Mouse (Mus musculus): ENCODE data around the gene Usp10. TPM values are rescaled to one million over a fixed set of nuclear protein-coding genes. Genes with fewer than 3 reads are reported as not detected.

The Usp10 gene
- total and polyA plus RNA-seq, 3 experiments = 80.0 to 161 (median 152) TPM

DNA sequence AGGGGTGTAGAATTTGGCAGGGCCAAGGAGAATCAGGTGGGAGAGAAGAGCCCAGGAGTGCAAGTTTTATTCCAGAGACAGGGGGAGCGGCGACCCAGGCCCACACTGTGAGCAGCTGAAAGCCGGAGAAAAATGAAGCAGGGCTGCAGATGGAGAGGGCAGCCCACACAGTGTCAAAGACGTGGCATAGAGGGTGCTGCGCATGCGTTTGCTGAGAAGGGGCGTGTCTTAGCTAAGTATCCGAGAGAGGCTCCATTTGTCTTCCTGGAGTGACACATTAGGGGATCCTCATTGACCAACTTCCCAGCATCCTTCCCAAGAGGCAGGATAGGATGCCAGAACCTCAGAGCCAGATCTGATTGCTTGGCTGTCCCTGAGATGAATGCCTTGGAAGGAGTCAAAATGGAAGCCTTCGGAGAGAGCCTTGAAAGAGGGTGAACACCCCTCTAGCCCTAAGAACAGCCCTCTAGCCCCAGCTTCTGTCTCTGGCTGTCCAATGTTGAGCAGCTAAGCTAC lies 96.5 kb downstream of the Usp10 start:
- peaks cover 81% of the 10 kb centered on the region for H3K27me3 ChIP-seq (replicated peaks)
- no peaks in the 10 kb centered on the region for H3K36me3 ChIP-seq (replicated peaks in 1 of 2; ENCODE audit: control insufficient read depth in 1 of 2, insufficient read depth in 1 of 2, low read length in 1 of 2)
- no peak for DNase-seq (ENCODE audit: extremely low read depth)
- no peaks in the 10 kb centered on the region for H3K9me3 ChIP-seq (replicated peaks; ENCODE audit: low read length)
- dilution Hi-C loops (cut with MboI; ENCODE audit: extremely low pct_ligation_motif_present, extremely low pct_unique_long_range_greater_than_20kb, low sequenced_read_pairs) = no loop called here
- in situ Hi-C loops (cut with MboI; ENCODE audit: low pct_ligation_motif_present, low pct_unique_long_range_greater_than_20kb, low sequenced_read_pairs) = no loop called here
- H3K4me2 ChIP-seq (ENCODE audit: insufficient read depth, low read depth, poor library complexity, severe bottlenecking) = no peak overlapping the region
- no peak overlapping the region for H3K4me3 ChIP-seq (replicated peaks in 1 of 3; ENCODE audit: low read depth in 2 of 3, low read length in 2 of 3, poor library complexity in 1 of 3)
- no peaks in the 10 kb centered on the region for H3K79me2 ChIP-seq (replicated peaks; ENCODE audit: control insufficient read depth, extremely low read depth, insufficient read depth, poor library complexity, severe bottlenecking)
- TF ChIP-seq CTCF (conservative IDR thresholded peaks at IDR 0.05 in 1 of 2, IDR thresholded peaks at IDR 0.05 in 1 of 2; ENCODE audit: low read depth in 2 of 2, low read length in 2 of 2) = no peak
- no peak for TF ChIP-seq ZMIZ1 (IDR thresholded peaks at IDR 0.05; ENCODE audit: low read depth, low read length)
- no peak for TF ChIP-seq JUND (conservative IDR thresholded peaks at IDR 0.05; ENCODE audit: low read depth, low read length)
- no peak for TF ChIP-seq ETS1 (conservative IDR thresholded peaks at IDR 0.05; ENCODE audit: low read depth, low read length)
- TF ChIP-seq IRF4 (IDR thresholded peaks at IDR 0.05; ENCODE audit: low read depth, low read length) = no peak
- no peak for TF ChIP-seq BHLHE40 (IDR thresholded peaks at IDR 0.05; ENCODE audit: low read depth, low read length)
- TF ChIP-seq NRF1 (IDR thresholded peaks at IDR 0.05; ENCODE audit: low read depth, low read length) = peak; percentile 76
- no peaks in the 10 kb centered on the region for H3K4me1 ChIP-seq (ENCODE audit: control insufficient read depth in 1 of 2, insufficient read depth in 2 of 2)
- H3K27ac ChIP-seq (ENCODE audit: insufficient read depth, low read depth) = no peak overlapping the region
- no peak overlapping the region for H3K9ac ChIP-seq (ENCODE audit: insufficient read depth, low read depth)

Other genes starting within 250 kb of the Usp10 start
- not detected in 2 replicates for gene Wfdc1, start 244.0 kb upstream of the Usp10 start, total RNA-seq (2012; rRNA removed)
- not detected in 2 replicates for gene Wfdc1, start 244.0 kb upstream of the Usp10 start, total RNA-seq (2014; rRNA removed)
- gene Wfdc1, start 244.0 kb upstream of the Usp10 start, polyA plus RNA-seq (2012; ENCODE audit: insufficient read length, low read depth) = not detected in 2 replicates
- gene Atp2c2, start 210.4 kb upstream of the Usp10 start, total RNA-seq (2012; rRNA removed) = not detected in 2 replicates
- not detected in 2 replicates for gene Atp2c2, start 210.4 kb upstream of the Usp10 start, total RNA-seq (2014; rRNA removed)
- gene Atp2c2, start 210.4 kb upstream of the Usp10 start, polyA plus RNA-seq (2012; ENCODE audit: insufficient read length, low read depth) = not detected in 2 replicates
- gene Tldc1, start 131.9 kb upstream of the Usp10 start, total RNA-seq (2012; rRNA removed) = 7.8 and 10.4 TPM in 2 replicates
- 5.8 and 7.7 TPM in 2 replicates for gene Tldc1, start 131.9 kb upstream of the Usp10 start, total RNA-seq (2014; rRNA removed)
- 3.8 and 8.1 TPM in 2 replicates for gene Tldc1, start 131.9 kb upstream of the Usp10 start, polyA plus RNA-seq (2012; ENCODE audit: insufficient read length, low read depth)
- 59.6 and 69.1 TPM in 2 replicates for gene Cotl1, start 69.8 kb upstream of the Usp10 start, total RNA-seq (2012; rRNA removed)
- gene Cotl1, start 69.8 kb upstream of the Usp10 start, total RNA-seq (2014; rRNA removed) = 135 and 139 TPM in 2 replicates
- gene Cotl1, start 69.8 kb upstream of the Usp10 start, polyA plus RNA-seq (2012; ENCODE audit: insufficient read length, low read depth) = 349 and 375 TPM in 2 replicates
- gene Klhl36, start 48.1 kb upstream of the Usp10 start, total RNA-seq (2012; rRNA removed) = 5.2 and 7.9 TPM in 2 replicates
- gene Klhl36, start 48.1 kb upstream of the Usp10 start, total RNA-seq (2014; rRNA removed) = 3.0 and 3.4 TPM in 2 replicates
- 3.1 and 3.8 TPM in 2 replicates for gene Klhl36, start 48.1 kb upstream of the Usp10 start, polyA plus RNA-seq (2012; ENCODE audit: insufficient read length, low read depth)
- gene Gm20388, start 481 bp downstream of the Usp10 start, total RNA-seq (2012; rRNA removed) = 16.5 and 26.3 TPM in 2 replicates
- gene Gm20388, start 481 bp downstream of the Usp10 start, total RNA-seq (2014; rRNA removed) = 11.9 and 14.8 TPM in 2 replicates
- 22.2 and 27.2 TPM in 2 replicates for gene Gm20388, start 481 bp downstream of the Usp10 start, polyA plus RNA-seq (2012; ENCODE audit: insufficient read length, low read depth)
- gene Crispld2, start 82.1 kb downstream of the Usp10 start, total RNA-seq (2012; rRNA removed) = 0.04 TPM in 1 of 2 replicates, not detected in the other
- gene Crispld2, start 82.1 kb downstream of the Usp10 start, total RNA-seq (2014; rRNA removed) = not detected in 2 replicates
- gene Crispld2, start 82.1 kb downstream of the Usp10 start, polyA plus RNA-seq (2012; ENCODE audit: insufficient read length, low read depth) = not detected in 2 replicates
- 26.3 and 30.9 TPM in 2 replicates for gene Zdhhc7, start 191.1 kb downstream of the Usp10 start, total RNA-seq (2012; rRNA removed)
- gene Zdhhc7, start 191.1 kb downstream of the Usp10 start, total RNA-seq (2014; rRNA removed) = 18.3 and 18.5 TPM in 2 replicates
- 22.7 and 23.7 TPM in 2 replicates for gene Zdhhc7, start 191.1 kb downstream of the Usp10 start, polyA plus RNA-seq (2012; ENCODE audit: insufficient read length, low read depth)
- 0.13 and 0.17 TPM in 2 replicates for gene 6430548M08Rik, start 203.8 kb downstream of the Usp10 start, total RNA-seq (2012; rRNA removed)
- gene 6430548M08Rik, start 203.8 kb downstream of the Usp10 start, total RNA-seq (2014; rRNA removed) = not detected in 2 replicates
- gene 6430548M08Rik, start 203.8 kb downstream of the Usp10 start, polyA plus RNA-seq (2012; ENCODE audit: insufficient read length, low read depth) = not detected in 2 replicates

Data from CH12.LX (cell line).